Mouse (Mus musculus) forebrain, embryonic 11.5 days (tissue): ENCODE data around the gene Togaram2. TPM values are rescaled to one million over a fixed set of nuclear protein-coding genes. Genes with fewer than 3 reads are reported as not detected.

ENCODE experiments used
- ATAC-seq: fragments of 200-750 bp; cut with Nextera tagmentation; replicated peaks from 2 replicates; pipeline ENCODE4 v1.8.0; 2017; ENCODE audit warnings: moderate TSS enrichment; ENCODE audit not compliant: low FRiP score
- DNase-seq: peaks from one replicate; pipeline ENCODE4 v3.0.0-alpha.2; 2017; ENCODE audit warnings: low spot score
- H3K27ac ChIP-seq: fragments of 300-500 bp; sonication (generic); 2 replicates; pipeline ENCODE4 v1.5.1; 2014; ENCODE audit warnings: low read depth, low read length
- H3K27me3 ChIP-seq: fragments of 300-500 bp; sonication (generic); 2 replicates; pipeline ENCODE4 v1.6.1; 2014; ENCODE audit warnings: mild to moderate bottlenecking, low read length, mixed read lengths; ENCODE audit not compliant: control insufficient read depth, insufficient read depth
- H3K36me3 ChIP-seq: fragments of 300-500 bp; sonication (generic); 2 replicates; pipeline ENCODE4 v1.6.1; 2014; ENCODE audit warnings: mild to moderate bottlenecking, low read length, moderate library complexity, mixed read lengths; ENCODE audit not compliant: control insufficient read depth, insufficient read depth
- H3K4me1 ChIP-seq: fragments of 300-500 bp; sonication (generic); replicated peaks from 2 replicates; pipeline ENCODE4 v1.6.1; 2014; ENCODE audit warnings: low read length, mixed read lengths; ENCODE audit not compliant: control insufficient read depth, insufficient read depth
- H3K4me2 ChIP-seq: fragments of 300-500 bp; sonication (generic); 2 replicates; pipeline ENCODE4 v1.6.1; 2014; ENCODE audit warnings: low read depth, mild to moderate bottlenecking, low read length, moderate library complexity, mixed read lengths; ENCODE audit not compliant: severe bottlenecking
- H3K4me3 ChIP-seq: fragments of 300-500 bp; sonication (generic); 2 replicates; pipeline ENCODE4 v1.5.1; 2014; ENCODE audit warnings: low read depth, low read length
- H3K9ac ChIP-seq: fragments of 300-500 bp; sonication (generic); 2 replicates; pipeline ENCODE4 v1.6.1; 2014; ENCODE audit warnings: low read length
- H3K9me3 ChIP-seq: fragments of 300-500 bp; sonication (generic); 2 replicates; pipeline ENCODE4 v1.6.1; 2016; ENCODE audit warnings: low read length, mixed read lengths; ENCODE audit not compliant: control insufficient read depth
- WGBS: fragments of 180-500 bp; shearing (Covaris S2); extraction: QIAGEN DNeasy Blood & Tissue Kit; methylation state at CpG from one replicate; pipeline ENCODE4 v1.1.7; 2014; 5-methylcytosine and 5-hydroxymethylcytosine counted together
- polyA plus RNA-seq: library from polyadenylated mRNA; unstranded; fragments of >200 nt; fragmentation: Nextera tagmentation; extraction: Ambion mirVana; gene quantifications from 2 replicates; pipeline ENCODE4 v1.2.1, GENCODE M21; 2014

Togaram2 gene
- polyA plus RNA-seq, 1 experiment from 2014 or later: 0.05 TPM

DNA sequence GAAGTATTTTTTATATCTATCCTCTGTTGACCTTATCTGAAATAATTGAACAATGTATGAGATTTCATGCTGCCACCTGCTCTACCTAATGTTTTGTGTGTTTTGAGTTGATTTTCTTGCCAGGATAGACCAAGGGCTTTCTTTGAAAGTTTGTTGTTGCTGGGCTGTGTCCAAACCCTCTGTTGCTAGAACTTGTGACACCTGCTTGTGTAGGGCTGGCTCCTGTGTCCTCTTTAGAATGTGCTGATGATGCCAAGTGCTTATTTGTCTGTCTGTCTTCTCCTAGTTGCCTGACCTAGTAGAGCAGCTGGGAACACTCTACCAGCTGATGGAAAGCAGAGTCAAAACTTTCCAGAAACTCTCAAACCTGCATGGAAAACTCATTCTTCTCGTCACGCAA, 20.6 kb upstream of the Togaram2 start:
- Histone ChIP-seq H3K4me2 (no peak overlapping the region), H3K27me3 (no peaks in the 10 kb centered on the region), H3K9ac (no peak overlapping the region), H3K36me3 (no peaks in the 10 kb centered on the region; the same call in 1 of the 2 replicates), H3K4me1 (no peaks in the 10 kb centered on the region), H3K27ac (no peak overlapping the region), H3K4me3 (no peak overlapping the region), H3K9me3 (no peaks in the 10 kb centered on the region)
- no peak for DNase-seq
- WGBS: 96% methylated on average over 2 of the region's 2 CpGs
- no peak for ATAC-seq

DNA sequence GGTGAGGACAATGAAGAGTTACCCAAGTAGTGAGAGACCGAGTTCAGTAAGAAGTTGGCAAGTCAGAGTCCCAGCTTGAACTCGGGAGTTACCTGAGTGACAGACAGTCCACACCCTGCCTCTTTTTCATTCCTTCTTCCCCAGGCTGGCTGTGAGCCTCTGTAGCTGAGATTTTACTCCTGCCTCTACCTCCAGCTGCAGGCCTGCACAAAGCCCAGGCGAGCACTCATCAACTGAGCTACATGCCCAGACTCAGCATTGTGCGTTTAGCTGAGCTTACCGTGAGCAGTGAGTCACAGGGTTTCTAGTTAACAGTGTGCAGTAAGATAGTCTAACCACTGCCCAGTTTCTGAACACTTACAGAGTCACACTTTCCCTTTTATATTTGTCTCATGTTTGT, 20.1 kb upstream of the Togaram2 start:
- Histone ChIP-seq H3K4me2 (no peak overlapping the region), H3K4me1 (no peaks in the 10 kb centered on the region), H3K9me3 (no peaks in the 10 kb centered on the region), H3K27ac (no peak overlapping the region), H3K4me3 (no peak overlapping the region), H3K9ac (no peak overlapping the region), H3K27me3 (no peaks in the 10 kb centered on the region), H3K36me3 (no peaks in the 10 kb centered on the region; the same call in 1 of the 2 replicates)
- ATAC-seq (no peak), DNase-seq (no peak)
- 90% methylated on average over 5 of the region's 5 CpGs for WGBS

DNA sequence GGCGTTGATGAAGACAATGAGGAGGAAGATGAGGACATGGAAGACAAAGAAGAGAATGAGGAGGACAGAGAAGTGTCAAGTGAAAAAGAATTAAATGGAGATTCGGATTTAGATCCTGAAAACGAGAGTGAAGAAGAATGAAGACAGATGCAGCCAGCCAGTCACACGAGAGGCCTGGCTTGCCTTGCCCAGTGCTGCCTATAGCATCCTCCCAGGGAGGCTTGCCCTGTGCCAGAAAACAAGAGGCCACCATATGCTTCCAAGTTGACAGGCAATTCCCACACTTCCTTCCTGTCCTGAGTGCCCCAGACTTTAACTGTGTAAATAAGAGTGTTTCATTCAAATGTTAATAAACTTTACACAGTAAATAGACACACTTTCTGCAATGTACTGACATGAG, 15.5 kb upstream of the Togaram2 start:
- H3K36me3 ChIP-seq: no peaks in the 10 kb centered on the region; the same call in 1 of the 2 replicates

DNA sequence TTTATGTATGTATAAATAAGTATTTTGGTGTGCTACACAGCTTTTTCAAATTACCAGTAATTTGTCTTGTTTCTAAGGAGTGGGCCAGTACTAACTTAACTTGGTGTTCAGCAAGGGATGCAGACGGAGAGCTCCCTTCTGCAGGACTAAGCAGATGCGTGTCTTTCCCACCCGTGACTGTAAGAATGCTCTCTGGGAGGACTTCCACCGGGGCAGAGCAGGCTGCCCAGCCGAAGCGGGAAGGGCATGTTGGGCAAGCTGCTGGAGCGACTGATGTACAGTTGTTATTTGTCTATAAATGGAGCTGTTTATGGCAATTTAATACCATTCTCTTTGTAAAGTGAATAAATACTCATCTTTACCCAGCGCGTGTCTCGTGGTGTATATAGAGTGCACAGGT, 14.4 kb upstream of the Togaram2 start:
- 91% methylated on average over 10 of the region's 10 CpGs for WGBS
- Histone ChIP-seq H3K9ac (no peak overlapping the region), H3K9me3 (no peaks in the 10 kb centered on the region), H3K27ac (no peak overlapping the region), H3K27me3 (no peaks in the 10 kb centered on the region), H3K36me3 (no peaks in the 10 kb centered on the region; the same call in 1 of the 2 replicates), H3K4me1 (peaks cover 3% of the 10 kb centered on the region; the same call in 1 of the 2 replicates), H3K4me3 (no peak overlapping the region), H3K4me2 (no peak overlapping the region)
- ATAC-seq: no peak
- peak; percentile 53 for DNase-seq

More for the DNA sequence above, 15.5 kb upstream of the Togaram2 start:
- Histone ChIP-seq H3K27ac (no peak overlapping the region), H3K9ac (no peak overlapping the region), H3K9me3 (no peaks in the 10 kb centered on the region), H3K4me2 (no peak overlapping the region), H3K4me3 (no peak overlapping the region), H3K4me1 (peaks cover 3% of the 10 kb centered on the region; the same call in 1 of the 2 replicates), H3K27me3 (no peaks in the 10 kb centered on the region)
- DNase-seq (no peak), ATAC-seq (no peak)
- 89% methylated on average over 4 of the region's 4 CpGs for WGBS

DNA sequence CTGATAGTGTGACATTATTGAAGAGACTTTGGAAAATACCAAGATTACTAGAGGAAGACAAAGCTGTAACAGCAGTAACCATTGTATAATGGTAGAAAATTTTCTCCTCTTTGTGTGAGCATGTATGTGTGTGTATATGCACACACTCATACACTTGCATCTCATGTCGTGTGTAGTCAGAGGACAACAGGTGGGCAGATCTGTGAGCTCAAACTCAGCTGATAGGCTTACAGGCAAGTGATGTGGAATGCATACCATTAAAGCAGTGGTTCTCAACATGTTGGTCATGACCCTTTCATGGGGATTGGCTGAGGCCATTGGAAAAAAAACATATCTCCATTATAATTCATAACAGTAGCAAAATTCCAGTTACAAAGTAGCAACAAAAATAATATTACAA, 12.7 kb upstream of the Togaram2 start:
- Histone ChIP-seq H3K9me3 (no peaks in the 10 kb centered on the region), H3K27ac (no peak overlapping the region), H3K4me1 (peaks cover 3% of the 10 kb centered on the region; the same call in 1 of the 2 replicates), H3K4me3 (no peak overlapping the region), H3K4me2 (no peak overlapping the region), H3K9ac (no peak overlapping the region), H3K36me3 (no peaks in the 10 kb centered on the region; the same call in 1 of the 2 replicates), H3K27me3 (no peaks in the 10 kb centered on the region)
- no peak for ATAC-seq
- 41% methylated on average over 1 of the region's 1 CpGs for WGBS
- no peak for DNase-seq

DNA sequence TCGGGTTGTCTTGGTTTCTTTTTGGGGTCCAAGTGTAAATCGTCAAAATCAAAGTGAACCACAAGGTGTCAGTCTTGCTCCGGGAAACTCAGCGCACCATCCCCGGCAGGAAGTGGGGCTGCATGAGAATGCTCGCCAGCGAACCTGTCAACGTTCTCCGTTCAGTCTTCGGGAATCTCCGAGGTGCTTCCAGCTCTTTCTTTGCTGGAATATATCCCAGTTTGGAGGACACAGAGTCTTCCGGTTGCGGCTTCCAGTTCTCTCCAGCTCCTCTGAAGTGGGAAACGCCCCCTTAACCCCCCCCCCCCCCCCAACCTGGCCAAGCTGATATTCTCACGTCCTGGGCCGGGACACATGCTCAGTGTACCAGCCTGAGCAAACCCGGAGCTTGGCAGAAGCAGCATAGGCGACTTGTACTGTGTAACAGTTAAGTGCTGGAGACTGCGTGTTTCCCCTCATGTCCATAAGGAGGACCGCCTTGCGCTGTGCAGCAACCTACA, 10.3 kb upstream of the Togaram2 start:
- Histone ChIP-seq H3K27ac (no peak overlapping the region), H3K4me3 (peak overlapping the region; percentile 26; the same call in 1 of the 2 replicates), H3K27me3 (no peaks in the 10 kb centered on the region), H3K9me3 (no peaks in the 10 kb centered on the region), H3K9ac (peak overlapping the region; percentile 35; the same call in 1 of the 2 replicates), H3K36me3 (no peaks in the 10 kb centered on the region), H3K4me1 (peaks cover 3% of the 10 kb centered on the region; the same call in 1 of the 2 replicates), H3K4me2 (peak overlapping the region; percentile 62)
- ATAC-seq (peak; percentile 71), DNase-seq (peak; percentile 82)
- WGBS: 10% methylated on average over 21 of the region's 21 CpGs

DNA sequence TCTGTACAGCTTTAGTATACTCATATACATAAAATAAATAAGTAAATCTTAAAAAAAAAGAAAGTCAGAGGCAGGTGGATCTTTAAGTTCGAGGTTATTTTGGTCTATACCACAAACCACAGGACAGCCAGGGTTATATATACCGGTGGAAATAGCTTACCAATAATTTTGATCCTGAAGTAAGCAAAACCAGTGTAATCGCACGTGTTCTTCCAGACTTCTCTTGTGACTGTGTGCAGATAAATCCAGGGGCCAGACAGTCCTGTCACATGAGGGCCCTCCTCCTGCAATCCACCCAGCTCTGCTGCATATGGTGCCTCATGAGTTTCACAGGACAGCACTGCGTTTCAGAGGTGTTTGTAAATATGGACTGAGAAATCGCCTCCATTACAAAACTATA, 9.6 kb upstream of the Togaram2 start:
- ATAC-seq: no peak
- Histone ChIP-seq H3K36me3 (no peaks in the 10 kb centered on the region), H3K27me3 (no peaks in the 10 kb centered on the region), H3K9ac (no peak overlapping the region), H3K9me3 (no peaks in the 10 kb centered on the region), H3K27ac (no peak overlapping the region), H3K4me3 (no peak overlapping the region), H3K4me1 (peaks cover 3% of the 10 kb centered on the region; the same call in 1 of the 2 replicates), H3K4me2 (no peak overlapping the region)
- 88% methylated on average over 6 of the region's 6 CpGs for WGBS
- no peak for DNase-seq

DNA sequence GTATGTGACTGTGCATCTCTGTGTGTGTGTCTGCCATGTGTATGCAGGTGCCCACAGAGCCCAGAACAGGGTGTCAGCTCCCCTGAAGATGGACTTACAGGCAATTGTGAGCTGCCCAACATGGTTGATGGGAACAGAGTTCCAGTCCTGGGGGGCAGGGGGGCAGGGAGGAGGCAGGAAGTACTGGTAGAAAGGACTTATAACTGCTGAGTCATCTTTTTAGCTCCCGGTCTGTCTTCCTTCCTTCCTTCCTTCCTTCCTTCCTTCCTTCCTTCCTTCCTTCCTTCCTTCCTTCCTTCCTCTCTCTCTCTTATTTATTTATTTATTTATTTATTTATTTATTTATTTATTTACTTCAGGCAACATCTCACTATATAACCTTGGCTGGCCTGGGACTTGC, 8.9 kb upstream of the Togaram2 start:
- Histone ChIP-seq H3K27me3 (no peaks in the 10 kb centered on the region), H3K36me3 (no peaks in the 10 kb centered on the region), H3K4me3 (no peak overlapping the region), H3K4me2 (no peak overlapping the region), H3K9ac (no peak overlapping the region), H3K27ac (no peak overlapping the region), H3K4me1 (peaks cover 3% of the 10 kb centered on the region; the same call in 1 of the 2 replicates), H3K9me3 (no peaks in the 10 kb centered on the region)
- ATAC-seq: no peak
- WGBS: 82% methylated on average over 1 of the region's 1 CpGs
- DNase-seq: no peak

DNA sequence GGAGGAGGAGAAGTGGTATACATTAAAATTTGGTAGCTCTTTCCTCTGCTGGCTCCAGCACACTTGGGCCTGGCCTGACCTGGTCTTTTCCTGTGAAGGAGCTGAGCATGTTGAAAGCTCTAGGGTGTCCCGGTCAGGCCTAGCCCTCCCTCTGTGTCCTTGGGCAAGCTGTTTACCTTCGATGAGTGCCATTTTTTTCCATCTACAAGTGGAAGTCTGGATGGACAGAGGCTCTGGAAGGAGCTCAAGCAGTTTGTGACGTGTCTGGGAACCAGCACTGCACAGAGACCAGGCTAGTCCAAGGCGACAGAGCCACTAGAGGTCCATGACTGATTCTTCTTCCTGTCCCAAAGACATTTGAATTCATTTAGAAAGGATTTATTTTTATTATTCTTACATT, 7.9 kb upstream of the Togaram2 start:
- WGBS: 89% methylated on average over 4 of the region's 4 CpGs
- DNase-seq: peak; percentile 39
- Histone ChIP-seq H3K27me3 (no peaks in the 10 kb centered on the region), H3K9me3 (no peaks in the 10 kb centered on the region), H3K9ac (no peak overlapping the region), H3K4me3 (no peak overlapping the region), H3K27ac (no peak overlapping the region), H3K4me1 (peaks cover 3% of the 10 kb centered on the region; the same call in 1 of the 2 replicates), H3K36me3 (no peaks in the 10 kb centered on the region), H3K4me2 (no peak overlapping the region)
- ATAC-seq: no peak
